Mouse (Mus musculus) heart, postnatal 0 days (tissue): Measurements from ENCODE around the gene Gm4779. TPM values are rescaled to one million over a fixed set of nuclear protein-coding genes. Genes with fewer than 3 reads are reported as not detected.

ENCODE experiments used
- ATAC-seq: fragments of 200-750 bp; cut with Nextera tagmentation; 2 replicates; pipeline ENCODE4 v1.8.0; 2017; ENCODE audit warnings: low read depth, moderate number of reproducible peaks, moderate library complexity; ENCODE audit not compliant: insufficient read depth
- DNase-seq: peaks from one replicate; pipeline ENCODE4 v3.0.0-alpha.2; 2016; ENCODE audit warnings: low spot score
- H3K27ac ChIP-seq: fragments of 300-500 bp; sonication (generic); 2 replicates; pipeline ENCODE4 v1.5.1; 2014; ENCODE audit warnings: low read depth, mild to moderate bottlenecking
- H3K27me3 ChIP-seq: fragments of 300-500 bp; sonication (generic); 2 replicates; pipeline ENCODE4 v1.6.1; 2014; ENCODE audit warnings: low read length, mixed read lengths; ENCODE audit not compliant: control insufficient read depth, insufficient read depth
- H3K36me3 ChIP-seq: fragments of 300-500 bp; sonication (generic); replicated peaks from 2 replicates; pipeline ENCODE4 v1.6.1; 2014; ENCODE audit warnings: low read length, mixed read lengths; ENCODE audit not compliant: control insufficient read depth, insufficient read depth
- H3K4me1 ChIP-seq: fragments of 300-500 bp; sonication (generic); 2 replicates; pipeline ENCODE4 v1.6.1; 2014; ENCODE audit warnings: antibody characterized with exemption; ENCODE audit not compliant: control insufficient read depth, insufficient read depth
- H3K4me2 ChIP-seq: fragments of 300-500 bp; sonication (generic); 2 replicates; pipeline ENCODE4 v1.6.1; 2014; ENCODE audit warnings: low read depth, mild to moderate bottlenecking, low read length, moderate library complexity
- H3K4me3 ChIP-seq: fragments of 300-500 bp; sonication (generic); 2 replicates; pipeline ENCODE4 v1.5.1; 2014; ENCODE audit warnings: low read depth, low read length
- H3K9ac ChIP-seq: fragments of 300-500 bp; sonication (generic); replicated peaks from 2 replicates; pipeline ENCODE4 v1.6.1; 2014; ENCODE audit warnings: low read depth, low read length, mixed read lengths
- H3K9me3 ChIP-seq: fragments of 300-500 bp; sonication (generic); replicated peaks from 2 replicates; pipeline ENCODE4 v1.6.1; 2016; ENCODE audit warnings: low read length; ENCODE audit not compliant: control insufficient read depth
- CTCF ChIP-seq: IDR thresholded peaks from 2 replicates; pipeline ENCODE4 v1.5.1; 2016; ENCODE audit warnings: antibody characterized with exemption, control low read depth, low read depth
- EP300 ChIP-seq: IDR thresholded peaks from 2 replicates; pipeline ENCODE4 v1.6.1; 2016; ENCODE audit warnings: antibody characterized with exemption, low read depth
- WGBS: fragments of 180-500 bp; shearing (Covaris S2); extraction: QIAGEN DNeasy Blood & Tissue Kit; methylation state at CpG from one replicate; pipeline ENCODE4 v1.1.7; 2014; 5-methylcytosine and 5-hydroxymethylcytosine counted together
- polyA plus RNA-seq: library from polyadenylated mRNA; unstranded; fragments of >200 nt; fragmentation: Nextera tagmentation; extraction: Ambion mirVana; gene quantifications from 2 replicates; pipeline ENCODE4 v1.2.1, GENCODE M21; 2015
- total RNA-seq: library from RNA; depleted of rRNA; stranded (reverse); fragments of >200 nt; gene quantifications from 2 replicates; pipeline ENCODE4 v1.2.3, GENCODE M21; 2014; ENCODE audit warnings: low replicate concordance; rRNA removed

Gene Gm4779
- total and polyA plus RNA-seq, 2 experiments from 2014 or later = 0.41 TPM; not detected in 1

DNA sequence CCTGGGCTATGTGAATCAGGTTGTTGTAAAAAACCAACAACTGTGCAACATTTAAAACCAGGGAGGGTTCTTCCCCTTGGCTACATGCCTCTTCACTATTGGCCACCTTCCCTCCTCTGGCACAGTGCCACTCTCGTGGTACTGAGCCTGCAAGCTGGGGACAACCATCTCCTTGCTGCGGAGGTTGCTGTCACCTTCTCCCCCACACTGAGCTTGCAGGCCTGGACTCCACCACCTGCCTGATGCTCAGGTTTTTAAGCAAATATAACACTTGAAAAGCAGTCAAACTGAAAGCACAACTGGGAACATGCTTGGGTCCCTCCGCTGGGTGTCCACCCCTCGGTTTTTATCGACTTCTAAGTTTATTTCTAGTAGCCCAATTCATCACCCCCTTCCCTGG, 39.7 kb downstream of the Gm4779 start:
- Histone ChIP-seq H3K4me3 (no peak overlapping the region), H3K27me3 (no peaks in the 10 kb centered on the region), H3K27ac (no peak overlapping the region), H3K9ac (no peak overlapping the region), H3K9me3 (no peaks in the 10 kb centered on the region), H3K36me3 (no peaks in the 10 kb centered on the region), H3K4me2 (no peak overlapping the region), H3K4me1 (no peaks in the 10 kb centered on the region)
- no peak for TF ChIP-seq CTCF
- no peak for TF ChIP-seq EP300
- no peak for ATAC-seq
- 49% methylated on average over 5 of the region's 5 CpGs for whole genome bisulfite sequencing
- no peak for DNase-seq

GRCm38 (mm10) chrX:101750144-101750543, 44.1 kb downstream of the Gm4779 start:
- Histone ChIP-seq H3K4me1 (no peaks in the 10 kb centered on the region), H3K4me3 (no peak overlapping the region), H3K9ac (no peak overlapping the region), H3K9me3 (no peaks in the 10 kb centered on the region), H3K4me2 (no peak overlapping the region), H3K27me3 (no peaks in the 10 kb centered on the region), H3K27ac (no peak overlapping the region), H3K36me3 (no peaks in the 10 kb centered on the region)
- DNase-seq (no peak), ATAC-seq (no peak)
- WGBS = 68% methylated on average over 4 of the region's 4 CpGs
- TF ChIP-seq CTCF (no peak), EP300 (no peak)

- Histone ChIP-seq H3K27ac (no peak overlapping the region), H3K4me3 (no peak overlapping the region), H3K9me3 (no peaks in the 10 kb centered on the region), H3K4me2 (no peak overlapping the region), H3K27me3 (no peaks in the 10 kb centered on the region), H3K36me3 (no peaks in the 10 kb centered on the region), H3K9ac (no peak overlapping the region), H3K4me1 (no peaks in the 10 kb centered on the region)
- no peak for DNase-seq
- WGBS = 79% methylated on average over 2 of the region's 2 CpGs
- no peak for TF ChIP-seq EP300
- TF ChIP-seq CTCF = no peak
- ATAC-seq = no peak
Measured at GRCm38 (mm10) chrX:101741064-101741433, 53.2 kb downstream of the Gm4779 start.

GRCm38 (mm10) chrX:101740335-101741063, 53.7 kb downstream of the Gm4779 start:
- TF ChIP-seq EP300 = no peak
- no peak for TF ChIP-seq CTCF
- ATAC-seq = no peak
- Histone ChIP-seq H3K36me3 (no peaks in the 10 kb centered on the region), H3K9ac (no peak overlapping the region), H3K27me3 (no peaks in the 10 kb centered on the region), H3K4me1 (no peaks in the 10 kb centered on the region), H3K4me3 (no peak overlapping the region), H3K4me2 (no peak overlapping the region), H3K27ac (no peak overlapping the region), H3K9me3 (no peaks in the 10 kb centered on the region)
- WGBS = 48% methylated on average over 6 of the region's 6 CpGs
- DNase-seq = no peak

Other genes with a start within 250 kb of the Gm4779 start
- gene Ogt, start 154.4 kb downstream of the Gm4779 start, total RNA-seq = 78.6 and 108 TPM in 2 replicates
- gene Ogt, start 154.4 kb downstream of the Gm4779 start, polyA plus RNA-seq = 46.2 and 49.6 TPM in 2 replicates
- 0.15 TPM in 1 of 2 replicates, not detected in the other for gene Cxcr3, start 60.2 kb downstream of the Gm4779 start, total RNA-seq
- gene Cxcr3, start 60.2 kb downstream of the Gm4779 start, polyA plus RNA-seq = 0.11 and 0.16 TPM in 2 replicates
- gene 8030474K03Rik, start 233 bp upstream of the Gm4779 start, total RNA-seq = not detected in 2 replicates
- 0.12 and 0.19 TPM in 2 replicates for gene 8030474K03Rik, start 233 bp upstream of the Gm4779 start, polyA plus RNA-seq
- 4.4 and 18.7 TPM in 2 replicates for gene Nhsl2, start 55.0 kb upstream of the Gm4779 start, total RNA-seq
- gene Nhsl2, start 55.0 kb upstream of the Gm4779 start, polyA plus RNA-seq = 2.7 and 2.9 TPM in 2 replicates